Mouse (Mus musculus): ENCODE measurements around the gene Med13. TPM values are rescaled to one million over a fixed set of nuclear protein-coding genes. Genes with fewer than 3 reads are reported as not detected.
"Not testable (repeated sequence)": the region's sequence is repeated elsewhere in the genome, so short reads cannot be mapped to it uniquely, and the experiment has no call there.

Med13 gene
- total RNA-seq, 2 experiments from 2014 or later = 66.4 to 66.6 TPM

DNA sequence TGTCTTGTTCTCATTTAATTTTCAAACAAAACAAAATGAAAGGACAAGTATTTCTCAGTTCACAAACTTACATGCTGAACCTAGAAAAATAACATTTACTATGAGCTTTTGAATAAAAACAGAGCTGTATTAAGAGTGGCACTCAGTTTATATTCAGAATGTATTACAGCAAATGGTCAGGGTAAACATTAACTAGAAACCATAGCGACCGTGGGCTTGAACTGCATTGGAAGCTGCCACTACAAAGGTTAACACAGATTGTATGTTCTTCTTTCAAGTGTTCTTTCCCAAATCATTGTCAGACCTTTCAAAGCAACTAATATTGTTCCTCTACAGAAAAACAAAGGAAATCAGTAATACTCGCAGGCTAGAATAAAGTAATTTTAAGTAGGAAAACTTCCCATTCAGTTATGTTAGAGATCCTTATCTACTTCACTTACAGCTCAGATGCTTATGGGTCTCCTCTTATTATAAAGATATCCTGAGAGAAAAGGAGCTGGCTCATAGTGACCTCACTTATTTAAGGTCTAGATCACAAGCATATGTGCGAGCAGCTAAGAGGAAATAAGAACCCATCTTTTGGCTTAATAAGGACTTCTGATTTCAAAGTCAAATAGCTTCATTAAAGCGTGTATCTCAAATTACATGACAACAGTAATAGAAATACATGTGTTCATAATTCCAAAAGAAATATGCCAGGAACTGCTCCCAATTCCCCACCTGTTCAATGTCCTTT, 9.8 kb downstream of the Med13 start:
- intact Hi-C loops (cut with DNase I) = no loop called here
- DNase-seq (ENCODE audit: extremely low spot score in 1 of 2, low spot score in 2 of 2) = no peak

DNA sequence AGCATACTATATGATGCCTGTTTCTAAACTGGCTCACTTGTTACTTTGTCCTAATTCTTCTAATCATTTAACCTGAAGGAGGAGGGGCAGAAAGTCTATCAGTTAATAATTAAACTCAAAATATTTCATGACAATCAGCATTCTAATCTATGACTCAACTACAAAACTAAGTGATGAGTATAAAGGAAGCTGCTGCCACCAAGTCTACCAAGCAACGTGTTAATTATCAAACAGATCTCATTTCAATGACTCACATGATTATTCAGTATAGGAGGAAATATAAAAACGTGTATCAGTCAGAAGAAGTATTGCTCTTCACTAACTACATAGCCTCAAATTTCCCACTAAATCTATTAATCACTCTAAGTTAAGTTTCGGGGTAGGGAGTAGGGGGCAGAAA, 10.9 kb downstream of the Med13 start:
- intact Hi-C loops (cut with DNase I) = no loop called here

DNA sequence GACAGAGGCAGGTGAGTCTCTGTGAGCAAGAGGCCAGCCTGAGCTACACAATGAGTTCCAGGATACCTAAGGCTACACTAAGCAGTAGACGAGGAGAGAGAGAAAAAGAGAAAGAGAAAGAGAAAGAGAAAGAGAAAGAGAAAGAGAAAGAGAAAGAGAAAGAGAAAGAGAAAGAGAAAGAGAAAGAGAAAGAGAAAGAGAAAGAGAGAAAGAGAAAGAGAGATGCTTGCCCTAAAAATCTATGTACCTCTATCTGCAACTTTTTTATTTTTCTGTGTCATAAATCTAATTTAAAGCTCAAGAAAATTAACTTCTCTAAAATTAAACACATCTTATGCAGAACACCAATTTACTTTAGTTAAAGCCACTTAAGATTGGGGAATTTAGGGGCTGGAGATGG, 12.5 kb downstream of the Med13 start:
- DNase-seq (ENCODE audit: extremely low spot score in 1 of 2, low spot score in 2 of 2); intact Hi-C loops (cut with DNase I): not testable (repeated sequence)

More for the DNA sequence above, 10.9 kb downstream of the Med13 start:
- no peak for DNase-seq (ENCODE audit: extremely low spot score in 1 of 2, low spot score in 2 of 2)

DNA sequence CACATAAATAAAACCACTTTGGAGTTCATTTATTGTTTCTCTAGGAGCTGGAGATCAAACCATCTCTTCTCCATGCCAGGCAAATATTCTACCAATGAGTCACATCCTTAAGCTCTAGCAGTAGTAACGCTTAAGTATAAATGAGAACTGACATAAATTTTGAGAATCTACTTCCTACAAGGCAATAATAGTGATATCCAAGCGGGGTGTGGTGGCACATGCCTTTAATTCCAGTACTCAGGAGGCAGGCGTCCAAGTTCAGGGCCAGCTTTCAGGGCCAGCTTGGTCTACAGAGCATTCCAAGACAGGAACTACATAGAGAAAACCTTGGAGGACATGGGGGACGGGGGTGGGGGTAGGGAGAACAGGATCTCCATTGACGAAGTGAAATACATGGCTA, 33.2 kb downstream of the Med13 start:
- DNase-seq (ENCODE audit: extremely low spot score in 1 of 2, low spot score in 2 of 2) = no peak
- intact Hi-C loops (cut with DNase I) = no loop called here

DNA sequence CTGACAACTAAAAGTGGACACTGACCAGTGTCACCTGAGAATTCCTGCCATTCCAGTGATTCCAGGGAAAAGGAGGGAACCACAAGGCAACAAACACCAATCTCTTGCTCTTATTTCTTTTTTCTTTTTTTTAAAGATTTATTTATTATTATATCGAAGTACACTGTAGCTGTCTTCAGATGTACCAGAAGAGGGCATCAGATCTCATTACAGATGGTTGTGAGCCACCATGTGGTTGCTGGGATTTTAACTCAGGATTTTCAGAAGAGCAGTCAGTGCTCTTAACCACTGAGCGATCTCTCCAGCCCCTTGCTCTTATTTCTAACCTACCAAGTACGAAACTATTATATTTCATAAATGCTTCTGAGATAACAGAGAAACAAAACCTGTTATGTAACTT, 42.4 kb downstream of the Med13 start:
- intact Hi-C loops (cut with DNase I); DNase-seq (ENCODE audit: extremely low spot score in 1 of 2, low spot score in 2 of 2): not testable (repeated sequence)

DNA sequence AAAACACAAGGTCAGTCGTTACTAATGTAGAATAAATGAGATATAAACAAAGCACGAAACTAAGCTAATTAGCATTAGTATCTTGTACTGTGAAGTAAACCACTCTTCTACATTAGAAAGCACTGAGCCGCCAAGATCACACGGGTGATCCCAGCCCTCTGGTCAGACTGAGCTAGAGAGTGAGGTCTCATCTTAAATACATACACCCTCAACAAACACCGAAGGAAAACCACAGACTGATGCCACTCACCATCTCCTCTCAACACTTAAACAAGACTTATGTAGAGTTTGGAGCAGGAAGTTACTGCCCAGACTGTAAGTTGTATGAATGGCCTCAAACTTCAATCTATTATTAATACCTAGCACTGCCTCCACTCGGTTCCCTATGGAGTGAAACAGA, 47.1 kb downstream of the Med13 start:
- DNase-seq (ENCODE audit: extremely low spot score in 1 of 2, low spot score in 2 of 2) = no peak
- intact Hi-C loops (cut with DNase I) = no loop called here

DNA sequence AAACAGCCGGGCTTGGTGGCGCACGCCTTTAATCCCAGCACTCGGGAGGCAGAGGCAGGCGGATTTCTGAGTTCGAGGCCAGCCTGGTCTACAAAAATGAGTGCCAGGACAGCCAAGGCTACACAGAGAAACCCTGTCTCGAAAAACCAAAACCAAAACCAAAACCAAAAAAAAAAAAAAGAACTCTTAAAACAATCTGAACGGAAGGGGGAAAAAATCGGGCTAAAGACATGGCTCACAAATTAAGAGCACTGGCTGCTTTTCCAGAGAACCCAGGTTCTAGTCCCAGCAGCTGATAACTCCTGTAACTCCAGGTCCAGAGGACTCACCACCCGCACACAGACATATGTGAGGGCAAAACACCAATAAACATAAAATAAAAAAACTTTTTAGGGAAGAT, 65.2 kb downstream of the Med13 start:
- intact Hi-C loops (cut with DNase I); DNase-seq (ENCODE audit: extremely low spot score in 1 of 2, low spot score in 2 of 2): not testable (repeated sequence)

DNA sequence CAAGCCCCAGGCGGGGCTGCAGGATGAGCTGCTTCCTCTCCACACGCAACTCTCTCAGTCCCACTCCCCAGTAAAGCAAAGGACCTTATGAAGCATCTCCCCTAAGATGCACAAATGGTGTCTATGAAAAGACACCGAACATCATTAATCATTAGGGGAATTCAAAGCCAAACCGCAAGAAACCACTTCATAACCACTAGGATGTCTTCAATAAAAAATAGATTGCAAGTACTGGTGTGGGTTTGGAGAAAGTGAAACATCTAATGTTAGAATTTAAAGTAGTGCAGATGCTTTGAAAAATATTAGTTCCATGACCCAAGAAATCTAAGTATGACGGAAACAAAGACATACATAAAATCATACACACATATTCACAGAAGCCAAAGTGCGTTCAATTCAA, 65.7 kb downstream of the Med13 start:
- no peak for DNase-seq (ENCODE audit: extremely low spot score in 1 of 2, low spot score in 2 of 2)
- intact Hi-C loops (cut with DNase I) = no loop called here

DNA sequence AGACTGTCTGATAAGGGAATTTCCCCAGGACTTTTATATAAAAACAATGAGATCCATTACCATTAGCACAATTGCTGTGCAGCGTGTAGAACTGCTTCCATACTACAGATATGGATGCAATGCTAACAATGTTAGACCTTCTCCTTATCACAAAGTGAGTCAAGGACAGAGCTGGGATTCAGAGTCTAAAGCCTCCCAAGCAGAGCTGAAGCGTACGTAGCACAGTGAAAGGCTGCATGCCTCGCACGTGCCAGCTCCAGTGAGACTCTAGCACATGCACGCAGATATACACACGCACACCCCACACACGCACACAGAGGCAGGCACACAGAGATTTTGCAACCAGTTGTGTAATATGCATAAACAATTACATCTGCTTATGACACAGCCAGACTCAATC, 71.7 kb downstream of the Med13 start:
- DNase-seq (ENCODE audit: extremely low spot score in 1 of 2, low spot score in 2 of 2) = no peak
- intact Hi-C loops (cut with DNase I) = no loop called here

DNA sequence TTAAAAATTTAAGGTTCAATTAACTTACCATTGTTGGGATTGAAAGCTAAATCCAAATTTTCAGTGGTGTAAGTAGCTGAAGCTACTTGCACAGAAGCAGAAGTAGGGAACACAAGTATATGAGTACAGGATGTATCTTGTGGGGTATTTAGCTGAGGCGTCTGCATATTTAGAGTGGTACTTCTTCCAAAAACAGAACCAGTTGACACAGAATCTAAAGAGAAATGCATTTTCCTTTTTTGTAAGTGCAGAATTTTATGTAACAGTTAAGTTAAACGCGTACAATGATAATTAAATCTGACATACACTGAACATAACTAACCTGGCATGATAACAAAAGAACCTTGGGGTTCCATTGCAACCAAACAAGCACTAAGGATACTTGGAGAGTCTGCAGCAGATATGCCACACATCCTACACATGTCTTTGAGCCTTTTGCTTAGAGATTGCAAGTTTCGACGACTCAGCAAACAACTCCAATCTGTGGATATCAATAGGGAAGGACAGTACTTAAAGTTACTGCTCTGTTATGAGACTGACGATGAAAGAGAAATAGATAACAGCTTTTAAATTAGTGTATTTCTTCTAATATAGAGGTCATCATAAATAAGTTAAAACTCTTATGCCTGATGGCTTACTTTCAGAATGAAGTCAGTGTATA, 78.8 kb downstream of the Med13 start:
- DNase-seq (ENCODE audit: extremely low spot score in 1 of 2, low spot score in 2 of 2) = no peak
- intact Hi-C loops (cut with DNase I) = no loop called here

DNA sequence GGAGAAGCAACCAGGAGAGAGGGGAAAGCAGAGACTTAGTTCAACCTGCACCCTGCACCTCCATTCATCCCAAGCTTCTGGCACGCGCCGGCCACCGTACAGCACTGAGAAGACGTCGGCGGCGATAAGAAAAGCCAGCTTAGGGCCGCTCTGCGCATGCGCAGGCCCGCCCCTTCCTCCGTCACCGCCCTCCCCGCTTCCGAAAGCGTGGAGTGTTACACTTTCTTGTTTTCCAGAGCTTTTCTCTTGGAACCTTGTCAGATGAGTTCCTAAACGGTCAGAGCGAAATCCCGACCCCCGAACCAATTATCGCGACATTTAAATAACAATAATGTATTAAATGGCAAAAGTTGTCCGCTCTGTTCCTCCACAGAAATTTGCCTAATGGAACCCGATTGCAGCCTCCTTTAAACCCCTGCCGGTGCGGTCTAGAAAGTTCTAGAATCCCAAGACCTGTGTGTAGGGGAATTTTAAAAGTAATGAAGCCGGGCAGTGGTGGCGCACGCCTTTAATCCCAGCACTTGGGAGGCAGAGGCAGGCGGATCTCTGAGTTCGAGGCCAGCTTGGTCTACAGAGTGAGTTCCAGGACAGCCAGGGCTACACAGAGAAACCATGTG, 99.8 kb downstream of the Med13 start, which contains the start of gene Ints2:
Ints2 (minus strand) TSS at position 116 of the 617 bp plus-strand sequence.
- peak; percentile 93 to 96 for DNase-seq (ENCODE audit: extremely low spot score in 1 of 2, low spot score in 2 of 2)

DNA sequence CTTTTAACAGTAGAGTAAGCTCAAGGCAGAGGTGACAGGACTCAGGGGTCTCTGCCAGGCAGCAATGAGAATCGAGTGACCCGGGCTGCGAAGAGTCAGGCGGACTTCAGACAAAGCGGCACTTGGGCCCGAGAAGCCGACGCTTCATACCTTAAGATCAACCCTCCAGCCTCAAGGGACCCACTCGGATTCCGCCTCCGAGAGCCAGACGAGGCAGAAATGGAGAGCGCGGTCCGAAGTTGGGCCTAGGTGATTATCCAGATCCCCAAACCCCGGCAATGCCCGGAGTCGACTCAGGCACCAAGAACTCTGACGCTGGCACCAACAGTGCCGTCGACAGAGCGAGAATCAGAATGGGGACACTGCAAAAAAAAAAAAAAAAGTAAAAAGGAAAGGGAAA, 100.3 kb downstream of the Med13 start:
- intact Hi-C loops (cut with DNase I) = loop anchor here (10.0 kb wide), 1 partner anchor 228 kb away; the partner anchor contains the start of gene Rnft1

More for the DNA sequence above, 99.8 kb downstream of the Med13 start, which contains the start of gene Ints2:
- intact Hi-C loops (cut with DNase I) = loop anchor here (10.0 kb wide), 1 partner anchor 227 kb away; the partner anchor contains the start of gene Rnft1

DNA sequence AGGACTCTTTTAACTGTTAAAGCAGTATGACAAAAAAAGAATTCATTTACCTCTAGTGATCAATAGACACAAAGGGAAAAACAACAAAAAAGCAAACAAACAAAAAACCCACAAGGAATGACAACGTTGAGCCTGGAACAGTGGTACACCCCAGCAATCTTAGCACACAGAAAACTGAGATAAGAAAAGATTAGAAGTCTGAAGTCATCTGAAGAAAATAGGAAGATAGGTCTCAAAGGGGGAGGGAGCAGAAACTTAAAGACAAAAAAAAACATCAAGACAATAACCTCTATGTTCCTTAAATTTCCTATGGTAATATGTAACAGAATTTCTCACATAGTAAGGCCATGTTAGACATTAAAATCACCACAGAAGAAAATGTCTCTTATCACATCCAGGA, 104.1 kb downstream of the Med13 start:
- intact Hi-C loops (cut with DNase I) = loop anchor here (10.0 kb wide), 1 partner anchor 231 kb away; the partner anchor contains the start of gene Rnft1
- no peak for DNase-seq (ENCODE audit: extremely low spot score in 1 of 2, low spot score in 2 of 2)

More for the DNA sequence above, 100.3 kb downstream of the Med13 start:
- DNase-seq (ENCODE audit: extremely low spot score in 1 of 2, low spot score in 2 of 2) = no peak

DNA sequence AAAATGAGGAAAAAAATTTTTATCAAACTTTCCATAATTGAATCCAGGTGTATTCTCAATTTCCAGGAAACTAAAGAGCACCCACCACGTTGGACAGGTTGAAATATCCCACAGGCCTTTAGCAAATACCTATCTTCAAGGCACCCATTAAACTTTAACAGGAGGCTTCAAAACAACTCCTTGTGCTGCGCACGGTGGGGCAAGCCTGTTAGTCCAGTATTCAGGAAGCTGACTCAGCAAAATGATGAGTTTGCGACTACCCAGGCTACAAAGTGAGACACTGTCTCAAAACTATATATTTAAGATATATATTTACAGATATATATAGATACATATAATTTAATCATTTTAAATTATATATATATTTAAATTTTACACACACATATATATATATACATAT, 125.0 kb downstream of the Med13 start:
- intact Hi-C loops (cut with DNase I) = no loop called here
- no peak for DNase-seq (ENCODE audit: extremely low spot score in 1 of 2, low spot score in 2 of 2)

DNA sequence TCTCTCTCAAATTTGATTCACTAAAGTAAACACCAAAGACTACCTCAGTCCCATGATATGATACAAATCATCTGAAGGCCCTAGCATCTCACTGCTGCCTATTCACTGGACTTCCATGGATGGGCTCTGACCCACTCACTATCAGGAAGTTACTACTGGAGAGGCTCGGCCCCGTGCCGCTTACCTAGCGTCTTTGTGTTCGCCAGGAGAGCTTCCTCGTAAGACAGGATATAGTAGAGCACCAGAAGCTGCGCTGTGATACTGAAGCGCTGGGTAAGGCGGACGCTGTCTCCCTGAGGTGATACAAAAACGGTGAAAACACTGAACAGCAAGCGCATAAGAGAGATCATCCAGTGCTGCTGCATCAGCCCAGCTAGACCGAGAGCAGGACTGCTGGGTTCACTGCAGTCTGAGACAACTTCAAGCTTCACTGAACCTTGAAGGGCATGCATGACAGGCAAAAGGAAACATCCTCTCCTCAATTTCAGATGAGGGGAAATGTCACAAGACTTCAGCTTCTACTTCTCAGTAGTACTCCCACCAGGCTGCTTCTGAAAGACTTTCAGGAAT, 125.5 kb downstream of the Med13 start:
- no peak for DNase-seq (ENCODE audit: extremely low spot score in 1 of 2, low spot score in 2 of 2)
- intact Hi-C loops (cut with DNase I) = no loop called here

DNA sequence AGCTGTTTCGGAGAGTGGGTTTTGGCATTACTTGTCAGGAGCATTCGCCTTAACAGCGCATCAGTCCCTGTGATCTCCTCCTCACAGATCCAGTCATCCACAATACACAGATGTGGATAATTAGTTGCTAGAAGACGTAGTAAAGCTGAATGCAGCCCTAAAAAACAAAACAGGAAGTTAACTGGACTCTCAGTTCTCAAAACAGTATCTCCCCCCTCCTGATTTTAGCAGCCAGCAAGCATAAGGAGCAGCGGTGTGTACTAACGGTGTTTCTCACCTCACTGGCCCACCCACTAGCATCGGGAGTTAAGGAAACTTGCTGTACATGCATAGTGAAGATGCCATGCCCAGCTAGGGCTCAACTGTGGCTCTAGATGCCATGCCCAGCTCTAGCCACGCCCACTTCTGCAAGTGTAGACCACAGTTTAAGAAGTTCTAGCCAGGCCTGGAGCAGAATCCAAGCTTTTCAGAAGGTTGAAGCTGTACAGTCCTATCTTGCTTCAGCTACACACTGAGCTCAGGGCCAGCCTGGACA, 130.7 kb downstream of the Med13 start:
- DNase-seq (ENCODE audit: extremely low spot score in 1 of 2, low spot score in 2 of 2) = no peak
- intact Hi-C loops (cut with DNase I) = no loop called here

DNA sequence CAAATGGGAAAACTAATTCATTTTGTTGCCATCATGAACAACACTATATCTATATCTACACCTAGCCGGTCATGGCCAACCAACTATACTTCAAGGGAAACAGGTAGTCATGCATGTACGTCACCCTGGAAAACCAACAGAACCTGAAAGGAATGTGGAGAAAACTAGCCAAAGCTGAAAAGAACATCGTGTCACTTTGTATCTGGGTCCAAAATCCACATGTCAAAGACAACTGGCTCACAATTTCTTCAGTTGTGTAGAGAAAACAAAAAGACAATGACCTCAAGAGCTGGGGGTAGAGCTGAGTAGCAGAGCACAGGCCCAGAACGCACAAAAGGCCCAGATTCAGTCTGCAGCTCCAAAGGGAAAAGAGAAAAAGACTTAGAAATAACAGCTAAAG, 131.6 kb downstream of the Med13 start:
- no peak for DNase-seq (ENCODE audit: extremely low spot score in 1 of 2, low spot score in 2 of 2)
- intact Hi-C loops (cut with DNase I) = no loop called here
